Mouse (Mus musculus) monocyte, adult 2 months (primary cell): Measurements from ENCODE around the gene Sod1.

Experiments
- DNase-seq, 2 experiments: peaks; one replicate each; pipeline ENCODE4 v3.0.0; 2022; ENCODE audit warnings: low spot score in 2 of 2, low read depth in 1 of 2

The Sod1 gene

GRCm38 (mm10) chr16:90220026-90220891 lies at the start of gene Sod1:
Sod1 (plus strand) TSS chr16:90220754.
- peak; percentile 86 to 96 for DNase-seq

DNA sequence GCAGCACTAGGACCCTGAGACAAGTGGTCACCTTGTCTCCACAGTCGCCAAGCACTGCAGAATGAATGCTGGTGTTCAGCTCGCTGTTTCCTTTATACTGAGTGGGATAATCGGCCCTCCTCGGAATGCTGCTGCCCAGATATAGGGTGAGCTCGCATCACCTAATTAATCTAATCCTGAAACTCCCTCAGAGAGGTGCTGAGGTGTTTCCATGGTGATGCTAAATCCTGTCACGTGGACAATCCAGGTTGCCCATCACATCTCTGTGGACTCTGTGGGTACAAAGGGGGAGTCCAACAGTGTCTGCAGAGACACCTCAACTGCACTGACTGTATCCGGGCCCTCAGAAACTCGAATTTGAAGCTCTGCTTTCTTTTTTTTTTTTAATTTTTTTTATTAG lies 49.1 kb upstream of the Sod1 start:
- DNase-seq, result no peak

DNA sequence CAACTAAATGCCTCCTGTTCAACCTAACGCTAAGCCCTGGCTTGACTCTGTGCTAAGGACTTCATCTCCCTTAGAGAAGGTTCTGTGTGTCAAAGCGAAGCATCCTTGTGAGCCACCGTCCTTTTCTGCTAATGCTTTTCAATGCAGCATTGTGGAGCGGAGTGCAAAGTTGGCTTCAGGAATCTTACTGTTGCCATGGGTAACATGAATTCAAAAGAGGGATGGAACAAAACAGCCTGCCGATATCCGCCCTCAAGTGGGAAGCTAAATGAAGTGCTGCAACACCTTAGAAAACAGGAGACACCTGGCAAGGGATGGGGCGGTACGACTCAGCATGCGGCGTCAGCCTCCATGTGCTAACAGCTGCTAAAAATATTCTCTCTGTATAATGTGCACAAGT lies 44.1 kb upstream of the Sod1 start:
- DNase-seq, result no peak

- DNase-seq, result peak; percentile 73 to 84
Observed at GRCm38 (mm10) chr16:90177425-90177824, 43.1 kb upstream of the Sod1 start.

DNA sequence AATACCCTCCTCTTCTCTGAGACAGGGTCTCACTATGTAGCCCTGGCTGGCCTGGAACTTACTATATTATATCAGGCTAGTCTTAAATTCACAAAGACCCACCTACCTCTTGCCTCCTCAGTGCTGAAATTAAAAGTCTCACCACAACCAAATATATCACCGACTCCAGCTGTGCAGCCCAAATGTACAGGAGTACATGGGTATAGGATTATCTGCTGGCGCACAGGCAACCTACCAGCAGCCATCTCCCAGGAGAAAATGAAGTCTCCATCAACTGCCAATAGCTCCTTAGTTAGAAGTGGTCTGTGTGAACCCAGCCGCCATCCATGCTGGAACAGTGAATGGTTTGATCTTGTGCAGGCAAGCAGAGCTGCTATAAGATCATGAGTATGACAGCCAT lies 42.1 kb upstream of the Sod1 start:
- DNase-seq, result no peak

- DNase-seq, result no peak
Observed at GRCm38 (mm10) chr16:90179892-90180291, 40.7 kb upstream of the Sod1 start.

GRCm38 (mm10) chr16:90180975-90181374 lies 39.6 kb upstream of the Sod1 start:
- DNase-seq, result no peak

GRCm38 (mm10) chr16:90181673-90182072 lies 38.9 kb upstream of the Sod1 start:
- DNase-seq, result no peak

- DNase-seq, result no peak
Observed at GRCm38 (mm10) chr16:90184135-90184534, 36.4 kb upstream of the Sod1 start.

DNA sequence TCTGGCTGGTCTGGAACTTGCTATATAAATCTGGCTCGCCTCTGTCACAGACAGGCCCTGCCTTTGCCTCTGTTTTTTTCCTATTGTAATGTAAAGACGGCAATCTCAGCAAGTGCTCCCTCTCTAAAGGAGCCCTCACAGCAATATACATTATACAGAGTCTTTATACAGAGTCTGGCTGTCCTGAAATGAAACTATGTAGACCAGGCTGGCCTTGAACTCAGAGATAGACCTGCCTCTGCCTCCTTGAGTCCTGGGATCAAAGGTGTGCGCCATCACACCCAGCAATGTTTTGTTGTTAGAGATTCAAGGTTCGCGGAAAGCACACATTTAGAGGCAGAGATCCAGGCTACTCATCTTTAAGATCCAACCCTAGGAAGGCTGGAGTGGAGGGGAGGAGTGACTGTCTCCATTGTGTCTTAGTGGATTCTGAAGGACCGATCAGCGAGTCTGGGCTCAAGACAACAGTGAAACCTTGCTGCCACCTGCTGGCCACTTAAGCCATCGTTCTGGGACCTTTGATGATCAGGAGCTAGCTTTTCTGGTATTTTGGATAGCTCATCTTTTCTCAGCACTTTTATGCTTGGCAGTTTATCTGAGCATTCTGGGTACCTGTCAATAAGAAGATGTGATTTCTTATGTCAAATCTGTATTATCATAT lies 34.5 kb upstream of the Sod1 start:
- DNase-seq, result peak; percentile 32 to 65

GRCm38 (mm10) chr16:90187453-90187852 lies 33.1 kb upstream of the Sod1 start:
- DNase-seq, result no peak

- no peak for DNase-seq
Observed at GRCm38 (mm10) chr16:90191289-90191688, 29.3 kb upstream of the Sod1 start.

- no peak for DNase-seq
Observed at GRCm38 (mm10) chr16:90193719-90194118, 26.8 kb upstream of the Sod1 start.

- DNase-seq, result no peak
Observed at GRCm38 (mm10) chr16:90196688-90197240, 23.8 kb upstream of the Sod1 start.

DNA sequence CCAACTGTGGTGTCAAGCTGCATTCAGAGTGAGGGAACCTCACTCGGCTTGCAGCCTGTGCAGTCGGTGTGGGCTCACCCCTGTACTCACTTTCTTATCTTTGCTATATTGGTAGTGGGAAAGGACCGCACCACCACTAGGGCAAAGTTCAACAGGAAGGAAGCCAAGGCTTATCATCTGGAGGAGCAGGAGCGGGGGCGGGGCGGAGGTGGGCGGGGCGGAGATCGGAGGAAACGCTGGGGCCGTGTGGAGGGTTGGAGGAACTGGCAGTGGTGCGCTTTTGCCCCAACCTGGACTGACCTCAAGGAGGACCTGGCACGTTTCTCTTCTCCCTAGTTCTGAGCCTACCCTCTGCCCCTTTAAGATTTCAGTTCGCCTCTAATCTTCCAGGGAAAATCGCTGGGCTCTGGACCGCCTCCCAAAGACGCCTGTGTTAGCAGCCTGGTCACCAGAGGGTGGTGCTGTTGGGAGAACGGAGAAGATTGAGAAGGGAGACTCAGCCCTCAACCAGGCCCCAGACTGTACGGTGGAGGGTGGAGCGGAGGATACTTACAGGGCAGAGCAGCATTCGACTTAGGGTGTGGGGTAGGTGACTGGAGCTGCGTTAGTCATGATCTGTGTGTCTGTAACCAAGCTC lies 23.1 kb upstream of the Sod1 start:
- peak in 1 of 2 experiments; percentile 41 for DNase-seq

- no peak for DNase-seq
Observed at GRCm38 (mm10) chr16:90198626-90199025, 21.9 kb upstream of the Sod1 start.

DNA sequence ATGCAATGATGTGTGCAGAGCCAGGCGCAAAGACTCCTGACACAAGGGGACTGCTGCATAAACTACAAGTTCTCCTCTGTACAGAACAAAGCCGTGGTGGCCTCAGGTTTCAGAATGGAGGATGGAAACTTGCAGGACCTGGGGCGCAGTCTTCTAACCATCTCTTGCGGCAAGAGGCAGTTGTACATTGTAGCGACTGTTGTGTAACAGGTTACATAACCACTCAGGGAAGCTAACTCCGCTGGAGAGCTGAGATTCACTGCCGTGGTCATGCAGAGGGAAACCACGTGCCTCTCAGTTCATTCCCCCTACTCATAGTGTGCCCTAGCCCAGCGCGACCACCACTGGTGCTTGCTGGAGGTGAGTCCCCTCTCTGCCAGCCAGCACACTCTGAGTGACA lies 21.4 kb upstream of the Sod1 start:
- DNase-seq, result no peak

GRCm38 (mm10) chr16:90202140-90202539 lies 18.4 kb upstream of the Sod1 start:
- no peak for DNase-seq

DNA sequence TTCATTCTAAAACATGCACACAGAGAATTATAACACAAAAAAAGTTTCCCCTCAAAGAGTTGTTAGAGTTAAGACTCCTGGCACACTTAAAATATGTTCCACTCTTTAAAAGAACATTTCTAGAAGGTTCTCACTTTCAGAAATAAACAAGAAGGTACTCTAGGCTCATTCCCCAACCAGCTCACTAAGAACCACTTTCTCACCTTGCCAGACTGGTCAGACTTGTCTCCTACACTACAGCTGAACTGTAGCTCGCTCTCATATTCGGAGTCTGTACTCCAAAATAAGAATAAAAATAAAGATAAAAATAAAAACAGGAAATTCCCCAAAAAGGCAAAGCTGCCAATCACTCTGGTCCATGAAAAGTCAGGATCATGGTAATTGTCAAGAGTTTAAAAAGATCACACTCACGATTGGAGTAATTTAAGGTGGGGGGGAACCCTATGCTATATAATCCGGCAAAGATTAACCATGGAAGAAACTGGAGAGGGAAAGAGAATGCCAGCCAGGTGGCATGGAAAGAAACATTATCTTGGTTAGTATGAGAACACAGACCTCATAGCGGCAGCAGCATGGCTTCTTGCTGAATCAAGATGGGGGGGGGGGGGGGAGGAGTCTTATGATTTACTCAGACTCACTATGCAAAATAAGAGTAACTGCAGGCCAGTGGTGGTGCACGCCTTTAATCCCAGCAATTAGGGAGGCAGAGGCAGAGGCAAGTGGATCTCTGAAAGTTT lies 17.2 kb upstream of the Sod1 start:
- no peak for DNase-seq

- DNase-seq, result no peak
Observed at GRCm38 (mm10) chr16:90204868-90205267, 15.7 kb upstream of the Sod1 start.

DNA sequence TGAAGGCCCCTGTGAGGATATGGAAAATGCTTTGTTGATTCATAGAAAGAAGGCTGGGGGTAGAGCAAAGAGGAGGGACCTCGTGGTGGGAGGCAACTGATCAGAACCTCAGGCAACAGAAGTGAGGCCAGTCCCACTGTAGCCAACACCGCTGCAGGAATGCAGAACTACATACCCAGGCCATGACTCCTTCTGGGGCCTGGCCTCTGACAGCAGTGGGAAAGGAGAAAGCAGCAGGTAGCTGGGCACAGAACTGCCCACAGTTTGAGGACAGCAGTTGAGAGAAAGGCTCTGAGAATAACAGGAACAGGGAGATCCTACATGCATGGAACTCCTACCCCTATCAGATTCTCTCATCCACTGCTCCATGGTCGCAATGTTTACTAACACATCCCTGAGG lies 11.6 kb upstream of the Sod1 start:
- no peak for DNase-seq
